Mouse (Mus musculus) leukemia stem cell, adult 10-12 weeks (primary cell): Measurements from ENCODE around the gene Gzmn. TPM values are rescaled to one million over a fixed set of nuclear protein-coding genes. Genes with fewer than 3 reads are reported as not detected.

Source experiments
- polyA plus RNA-seq: library from polyadenylated mRNA; stranded (reverse); fragments of >175 nt; gene quantifications from 2 replicates; pipeline ENCODE4 v1.2.3, GENCODE M21; 2012; ENCODE audit warnings: low replicate concordance

Gene Gzmn
- polyA plus RNA-seq, result not detected in 2 replicates

DNA sequence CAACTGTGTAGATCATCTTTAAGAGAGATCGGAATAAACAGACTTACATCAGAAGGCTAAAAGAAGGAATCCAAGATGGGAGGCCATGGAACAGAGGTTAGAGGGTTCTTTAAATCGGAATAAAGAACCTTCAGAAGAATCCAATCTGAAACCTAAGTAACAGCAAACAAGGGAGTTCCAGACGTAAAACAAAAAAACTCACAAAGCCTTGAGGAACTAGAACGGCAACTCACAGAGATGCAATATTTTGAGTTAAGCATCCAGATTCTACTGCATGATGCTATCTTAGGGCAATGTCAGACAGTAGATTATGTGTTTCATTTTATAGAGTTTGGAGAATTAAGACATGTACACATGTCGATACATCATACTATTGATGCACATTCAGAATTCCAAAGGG lies at the start of gene Gzmn:
TSS of gene Gzmn (minus strand) at position 101 of the 400 bp plus-strand sequence.

GRCm38 (mm10) chr14:56211317-56211716 lies 36.9 kb upstream of the Gzmn start, which contains the start of gene Gzmf:
Gzmf (minus strand) TSS chr14:56211417.

DNA sequence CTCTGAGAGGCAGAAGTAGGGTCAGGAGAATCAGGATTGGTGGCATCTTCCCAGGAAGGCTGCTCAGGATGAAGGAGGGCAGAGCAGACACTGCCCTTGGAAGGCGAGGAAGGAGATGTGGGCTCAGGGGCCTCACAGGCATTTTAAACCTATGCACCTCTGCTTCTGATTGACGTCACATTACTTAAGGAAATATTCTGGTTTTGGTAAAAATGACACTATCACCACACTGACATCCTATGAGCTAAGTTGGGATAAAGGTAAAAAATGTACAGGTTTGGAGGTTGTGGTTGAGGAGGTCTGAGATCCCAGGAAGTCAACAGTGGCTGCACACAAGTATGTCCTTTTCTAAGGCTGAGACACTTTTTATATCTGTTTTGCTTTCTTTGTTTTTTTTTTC lies 14.9 kb downstream of the Gzmn start, which contains the start of gene Gzmg:
TSS of gene Gzmg (minus strand) at position 101 of the 400 bp plus-strand sequence.

GRCm38 (mm10) chr14:56132508-56132907 lies 41.9 kb downstream of the Gzmn start, which contains the start of gene Gzmd:
Gzmd (minus strand) TSS chr14:56132608.

GRCm38 (mm10) chr14:56120525-56120924 lies 53.9 kb downstream of the Gzmn start, which contains the start of gene Gzme:
Gzme (minus strand) TSS chr14:56120625.

Other genes with a start within 250 kb of the Gzmn start
- 0.23 and 0.34 TPM in 2 replicates for gene Cma1, start 229.9 kb downstream of the Gzmn start, polyA plus RNA-seq
- gene Cma2, start 223.6 kb downstream of the Gzmn start, polyA plus RNA-seq, result not detected in 2 replicates
- 0.35 TPM in 1 of 2 replicates, not detected in the other for gene Mcpt1, start 156.6 kb downstream of the Gzmn start, polyA plus RNA-seq
- not detected in 2 replicates for gene Mcpt9, start 144.1 kb downstream of the Gzmn start, polyA plus RNA-seq
- gene Mcpt2, start 132.6 kb downstream of the Gzmn start, polyA plus RNA-seq, result not detected in 2 replicates
- gene Mcpt4, start 112.3 kb downstream of the Gzmn start, polyA plus RNA-seq, result 0.75 TPM in 1 of 2 replicates, not detected in the other
- gene Mcpt8, start 89.3 kb downstream of the Gzmn start, polyA plus RNA-seq, result 0.30 and 0.51 TPM in 2 replicates
- gene Ctsg, start 72.0 kb downstream of the Gzmn start, polyA plus RNA-seq, result 0.55 and 0.97 TPM in 2 replicates
- not detected in 2 replicates for gene Gzme, start 54.0 kb downstream of the Gzmn start, polyA plus RNA-seq
- gene Gzmd, start 42.0 kb downstream of the Gzmn start, polyA plus RNA-seq, result not detected in 2 replicates
- not detected in 2 replicates for gene Gzmg, start 15.0 kb downstream of the Gzmn start, polyA plus RNA-seq
- gene Gzmf, start 36.8 kb upstream of the Gzmn start, polyA plus RNA-seq, result not detected in 2 replicates
- gene Gzmc, start 60.1 kb upstream of the Gzmn start, polyA plus RNA-seq, result not detected in 2 replicates
- 0.20 and 0.52 TPM in 2 replicates for gene Gzmb, start 87.7 kb upstream of the Gzmn start, polyA plus RNA-seq
- gene Atp12a, start 190.5 kb upstream of the Gzmn start, polyA plus RNA-seq, result not detected in 2 replicates
- gene Rnf17, start 228.0 kb upstream of the Gzmn start, polyA plus RNA-seq, result 0.93 TPM in 1 of 2 replicates, not detected in the other